Mouse (Mus musculus) embryonic facial prominence, embryonic 15.5 days (tissue): Measurements from ENCODE around the gene Rab40c. TPM values are rescaled to one million over a fixed set of nuclear protein-coding genes. Genes with fewer than 3 reads are reported as not detected.

Source experiments
- ATAC-seq: fragments of 200-750 bp; cut with Nextera tagmentation; 2 replicates; pipeline ENCODE4 v1.8.0; 2017; ENCODE audit warnings: low read depth, moderate TSS enrichment; ENCODE audit not compliant: insufficient number of reproducible peaks, low FRiP score, low TSS enrichment
- H3K27ac ChIP-seq: fragments of 300-500 bp; sonication (generic); replicated peaks from 2 replicates; pipeline ENCODE4 v1.5.1; 2015; ENCODE audit warnings: mild to moderate bottlenecking, inconsistent platforms
- H3K27me3 ChIP-seq: fragments of 300-500 bp; sonication (generic); 2 replicates; pipeline ENCODE4 v1.6.1; 2015; ENCODE audit warnings: inconsistent platforms
- H3K36me3 ChIP-seq: fragments of 300-500 bp; sonication (generic); 2 replicates; pipeline ENCODE4 v1.6.1; 2015; ENCODE audit warnings: mild to moderate bottlenecking, inconsistent platforms
- H3K4me1 ChIP-seq: fragments of 300-500 bp; sonication (generic); 2 replicates; pipeline ENCODE4 v1.6.1; 2015; ENCODE audit warnings: inconsistent platforms
- H3K4me2 ChIP-seq: fragments of 300-500 bp; sonication (generic); replicated peaks from 2 replicates; pipeline ENCODE4 v1.6.1; 2015; ENCODE audit warnings: mild to moderate bottlenecking, inconsistent platforms
- H3K4me3 ChIP-seq: fragments of 300-500 bp; sonication (generic); replicated peaks from 2 replicates; pipeline ENCODE4 v1.5.1; 2015; ENCODE audit warnings: mild to moderate bottlenecking, inconsistent platforms
- H3K9ac ChIP-seq: fragments of 300-500 bp; sonication (generic); 2 replicates; pipeline ENCODE4 v1.6.1; 2015; ENCODE audit warnings: inconsistent platforms
- H3K9me3 ChIP-seq: fragments of 300-500 bp; sonication (generic); replicated peaks from 2 replicates; pipeline ENCODE4 v1.6.1; 2016; ENCODE audit warnings: inconsistent platforms
- WGBS: fragments of 180-500 bp; shearing (Covaris S2); methylation state at CpG from one replicate; pipeline ENCODE4 v1.1.7; 2015; 5-methylcytosine and 5-hydroxymethylcytosine counted together
- polyA plus RNA-seq: library from polyadenylated mRNA; unstranded; fragments of >200 nt; fragmentation: Nextera tagmentation; extraction: Ambion mirVana; gene quantifications from 2 replicates; pipeline ENCODE4 v1.2.1, GENCODE M21; 2015

Gene Rab40c
- polyA plus RNA-seq, 1 experiment from 2014 or later: 38.9 TPM

GRCm38 (mm10) chr17:25893975-25894617 is 25.4 kb downstream of the Rab40c start:
- Histone ChIP-seq H3K9ac (no peak overlapping the region), H3K27me3 (no peaks in the 10 kb centered on the region), H3K27ac (no peak overlapping the region), H3K9me3 (no peaks in the 10 kb centered on the region), H3K36me3 (peaks cover 16% of the 10 kb centered on the region), H3K4me3 (no peak overlapping the region), H3K4me2 (no peak overlapping the region), H3K4me1 (0 out of 2 replicates have a peak, but pooled peaks cover 12% of the 10 kb centered on the region)
- ATAC-seq: peak; percentile 76
- 26% methylated on average over 2 of the region's 2 CpGs for WGBS

GRCm38 (mm10) chr17:25888837-25889236 is 30.7 kb downstream of the Rab40c start:
- H3K36me3 ChIP-seq: peaks cover 52% of the 10 kb centered on the region
- 92% methylated on average over 3 of the region's 3 CpGs for WGBS
- ATAC-seq: no peak
- H3K27ac ChIP-seq: no peak overlapping the region
- H3K27me3 ChIP-seq: no peaks in the 10 kb centered on the region
- no peak overlapping the region for H3K4me2 ChIP-seq
- no peaks in the 10 kb centered on the region for H3K4me1 ChIP-seq
- no peak overlapping the region for H3K4me3 ChIP-seq
- H3K9me3 ChIP-seq: no peaks in the 10 kb centered on the region
- no peak overlapping the region for H3K9ac ChIP-seq

DNA sequence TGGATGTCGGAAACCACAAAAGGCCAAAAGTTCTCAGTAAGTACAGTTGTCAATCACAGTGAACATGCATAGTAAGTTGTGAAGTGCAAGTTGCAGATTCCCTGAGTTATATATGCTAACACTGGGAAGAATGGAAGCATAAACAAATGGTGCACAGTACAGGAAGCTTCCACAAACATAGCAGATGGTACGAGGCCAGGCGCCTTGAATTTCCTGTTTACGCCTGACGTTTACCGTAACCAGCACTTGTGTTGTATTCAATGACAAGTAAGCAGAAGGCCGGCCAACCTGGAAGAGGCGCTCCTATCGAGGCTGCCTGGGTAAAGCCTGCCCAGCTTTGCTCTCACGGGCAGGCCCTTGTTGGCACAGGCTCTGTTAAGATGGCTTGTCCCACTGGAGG is 32.1 kb downstream of the Rab40c start:
- Histone ChIP-seq H3K4me2 (no peak overlapping the region), H3K4me3 (no peak overlapping the region), H3K36me3 (peaks cover 66% of the 10 kb centered on the region), H3K27ac (no peak overlapping the region), H3K9me3 (no peaks in the 10 kb centered on the region), H3K27me3 (no peaks in the 10 kb centered on the region), H3K9ac (no peak overlapping the region), H3K4me1 (no peaks in the 10 kb centered on the region)
- WGBS: 82% methylated on average over 10 of the region's 10 CpGs
- ATAC-seq: no peak

- no peak overlapping the region for H3K9ac ChIP-seq
- no peak overlapping the region for H3K4me3 ChIP-seq
- no peaks in the 10 kb centered on the region for H3K27me3 ChIP-seq
- H3K4me1 ChIP-seq: no peaks in the 10 kb centered on the region
- no peak overlapping the region for H3K4me2 ChIP-seq
- no peak for ATAC-seq
- no peak overlapping the region for H3K27ac ChIP-seq
- no peaks in the 10 kb centered on the region for H3K9me3 ChIP-seq
- peaks cover 72% of the 10 kb centered on the region for H3K36me3 ChIP-seq
Observed at GRCm38 (mm10) chr17:25886806-25887205, 32.7 kb downstream of the Rab40c start.

DNA sequence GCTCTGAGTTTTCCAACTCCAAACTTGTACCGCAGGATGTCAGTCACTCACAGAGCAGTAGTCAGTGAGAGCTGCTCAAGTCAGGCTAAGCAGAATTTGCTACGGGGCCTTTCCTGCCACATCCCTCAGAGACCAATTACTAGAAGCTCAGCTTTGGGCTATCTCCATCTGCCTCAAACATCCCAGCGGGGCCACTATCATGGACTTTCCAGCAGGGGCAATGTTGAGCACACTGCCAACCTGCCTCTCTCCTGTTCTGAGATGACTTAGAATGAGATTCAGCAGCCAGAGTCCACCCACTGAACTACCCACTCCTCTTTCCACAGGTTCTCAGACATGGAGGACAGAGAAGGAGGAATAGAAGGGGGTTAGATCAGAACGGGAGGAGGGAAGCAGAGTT is 33.9 kb downstream of the Rab40c start:
- Histone ChIP-seq H3K4me1 (peaks cover 8% of the 10 kb centered on the region; the same call in 1 of the 2 replicates), H3K27ac (no peak overlapping the region), H3K9ac (no peak overlapping the region), H3K36me3 (peaks cover 71% of the 10 kb centered on the region), H3K27me3 (no peaks in the 10 kb centered on the region), H3K4me3 (no peak overlapping the region), H3K9me3 (no peaks in the 10 kb centered on the region), H3K4me2 (no peak overlapping the region)
- 29% methylated on average over 4 of the region's 4 CpGs for WGBS
- ATAC-seq: no peak

GRCm38 (mm10) chr17:25883824-25884223 is 35.7 kb downstream of the Rab40c start:
- H3K36me3 ChIP-seq: peaks cover 59% of the 10 kb centered on the region
- 88% methylated on average over 3 of the region's 3 CpGs for WGBS
- no peaks in the 10 kb centered on the region for H3K27me3 ChIP-seq
- no peaks in the 10 kb centered on the region for H3K9me3 ChIP-seq
- no peak for ATAC-seq
- H3K4me3 ChIP-seq: no peak overlapping the region
- no peak overlapping the region for H3K27ac ChIP-seq
- no peak overlapping the region for H3K9ac ChIP-seq
- peaks cover 13% of the 10 kb centered on the region for H3K4me1 ChIP-seq
- no peak overlapping the region for H3K4me2 ChIP-seq

GRCm38 (mm10) chr17:25883268-25883667 is 36.3 kb downstream of the Rab40c start:
- peaks cover 59% of the 10 kb centered on the region for H3K36me3 ChIP-seq
- no peak overlapping the region for H3K4me2 ChIP-seq
- H3K27ac ChIP-seq: no peak overlapping the region
- H3K9me3 ChIP-seq: no peaks in the 10 kb centered on the region
- no peak overlapping the region for H3K9ac ChIP-seq
- H3K27me3 ChIP-seq: no peaks in the 10 kb centered on the region
- H3K4me1 ChIP-seq: peaks cover 13% of the 10 kb centered on the region
- no peak overlapping the region for H3K4me3 ChIP-seq
- ATAC-seq: no peak
- 79% methylated on average over 8 of the region's 8 CpGs for WGBS

- 30% methylated on average over 5 of the region's 5 CpGs for WGBS
- peaks cover 13% of the 10 kb centered on the region for H3K4me1 ChIP-seq
- peaks cover 59% of the 10 kb centered on the region for H3K36me3 ChIP-seq
- H3K27me3 ChIP-seq: no peaks in the 10 kb centered on the region
- H3K9me3 ChIP-seq: no peaks in the 10 kb centered on the region
- 0 out of 2 replicates have a peak overlapping the region, but pooled peaks have one; percentile 6 for H3K9ac ChIP-seq
- H3K27ac ChIP-seq: no peak overlapping the region
- no peak overlapping the region for H3K4me3 ChIP-seq
- ATAC-seq: no peak
- no peak overlapping the region for H3K4me2 ChIP-seq
Observed at GRCm38 (mm10) chr17:25882306-25882705, 37.2 kb downstream of the Rab40c start.

DNA sequence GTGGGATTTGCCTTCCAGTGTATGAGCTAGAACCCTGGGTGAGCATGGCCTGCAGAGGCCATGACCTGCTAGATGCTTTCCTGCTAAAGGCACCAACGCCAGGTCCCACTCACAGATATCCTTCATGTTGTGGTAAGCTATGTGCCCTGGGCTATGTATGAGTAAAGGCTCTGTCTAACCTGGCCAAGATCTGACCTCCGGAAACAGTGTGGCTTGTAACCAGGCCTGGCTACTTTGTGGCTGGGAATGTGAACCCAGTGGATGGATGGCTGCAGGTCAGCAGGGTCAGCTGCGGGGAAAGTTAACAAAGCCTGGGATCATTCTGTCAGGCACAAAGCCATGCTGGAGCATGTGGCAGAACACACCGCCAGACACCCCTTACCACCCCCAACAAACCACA is 37.8 kb downstream of the Rab40c start:
- H3K4me1 ChIP-seq: peaks cover 17% of the 10 kb centered on the region
- H3K27ac ChIP-seq: no peak overlapping the region
- H3K27me3 ChIP-seq: no peaks in the 10 kb centered on the region
- ATAC-seq: no peak
- 30% methylated on average over 4 of the region's 4 CpGs for whole genome bisulfite sequencing
- H3K9ac ChIP-seq: no peak overlapping the region
- H3K9me3 ChIP-seq: no peaks in the 10 kb centered on the region
- no peak overlapping the region for H3K4me3 ChIP-seq
- peaks cover 58% of the 10 kb centered on the region for H3K36me3 ChIP-seq
- H3K4me2 ChIP-seq: no peak overlapping the region

DNA sequence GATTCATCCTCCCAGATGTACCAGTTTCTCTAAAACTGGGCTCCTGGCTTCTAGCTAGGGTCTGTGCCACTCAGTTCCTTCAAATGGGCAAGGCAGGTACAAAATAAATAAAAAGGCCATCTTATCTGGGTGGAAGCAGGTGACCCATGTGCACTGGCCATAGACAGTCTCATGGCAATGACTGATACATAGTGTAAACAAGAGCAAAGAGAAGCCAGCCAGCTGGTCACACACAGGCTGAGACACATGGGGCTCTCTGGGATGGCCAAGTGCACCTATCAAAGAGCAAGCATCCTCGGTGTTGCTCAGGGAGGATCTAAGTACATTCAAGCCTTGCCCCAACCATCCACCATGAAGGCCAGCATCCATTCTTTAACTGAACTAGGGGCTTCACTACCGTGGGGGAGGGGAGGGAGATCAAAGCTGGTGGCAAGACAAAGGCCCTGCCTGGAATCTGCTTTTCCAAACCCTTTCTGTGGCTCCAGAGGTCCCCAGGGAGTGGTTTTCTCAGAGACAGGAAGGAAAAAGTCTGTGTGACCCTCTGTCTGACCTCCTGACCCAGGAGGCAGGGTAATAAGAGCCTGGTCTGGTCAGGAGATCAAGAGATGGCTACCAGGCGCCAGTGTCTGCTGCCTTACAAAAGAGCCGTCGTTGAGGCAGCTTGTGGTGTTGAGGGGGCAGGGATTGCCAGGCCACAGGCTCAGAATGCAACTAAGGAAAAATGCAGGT is 38.5 kb downstream of the Rab40c start:
- no peak overlapping the region for H3K4me3 ChIP-seq
- no peak overlapping the region for H3K9ac ChIP-seq
- H3K4me2 ChIP-seq: no peak overlapping the region
- H3K9me3 ChIP-seq: no peaks in the 10 kb centered on the region
- no peak for ATAC-seq
- peaks cover 56% of the 10 kb centered on the region for H3K36me3 ChIP-seq
- WGBS: 17% methylated on average over 5 of the region's 5 CpGs
- H3K4me1 ChIP-seq: peaks cover 23% of the 10 kb centered on the region
- H3K27me3 ChIP-seq: no peaks in the 10 kb centered on the region
- H3K27ac ChIP-seq: no peak overlapping the region

GRCm38 (mm10) chr17:25880196-25880910 is 39.2 kb downstream of the Rab40c start, which contains the start of gene Wfikkn1:
Gene Wfikkn1, minus strand, starts transcription at chr17:25880858.
- no peak for ATAC-seq
- no peaks in the 10 kb centered on the region for H3K9me3 ChIP-seq
- peaks cover 27% of the 10 kb centered on the region for H3K4me1 ChIP-seq
- H3K27me3 ChIP-seq: no peaks in the 10 kb centered on the region
- H3K9ac ChIP-seq: no peak within 1 kb of the TSS
- no peak within 1 kb of the TSS for H3K27ac ChIP-seq
- H3K36me3 ChIP-seq: peaks cover 50% of the 10 kb centered on the region
- no peak within 1 kb of the TSS for H3K4me2 ChIP-seq
- 34% methylated on average over 5 of the region's 5 CpGs for WGBS
- H3K4me3 ChIP-seq: no peak within 1 kb of the TSS
